In the genomic region with DNA sequence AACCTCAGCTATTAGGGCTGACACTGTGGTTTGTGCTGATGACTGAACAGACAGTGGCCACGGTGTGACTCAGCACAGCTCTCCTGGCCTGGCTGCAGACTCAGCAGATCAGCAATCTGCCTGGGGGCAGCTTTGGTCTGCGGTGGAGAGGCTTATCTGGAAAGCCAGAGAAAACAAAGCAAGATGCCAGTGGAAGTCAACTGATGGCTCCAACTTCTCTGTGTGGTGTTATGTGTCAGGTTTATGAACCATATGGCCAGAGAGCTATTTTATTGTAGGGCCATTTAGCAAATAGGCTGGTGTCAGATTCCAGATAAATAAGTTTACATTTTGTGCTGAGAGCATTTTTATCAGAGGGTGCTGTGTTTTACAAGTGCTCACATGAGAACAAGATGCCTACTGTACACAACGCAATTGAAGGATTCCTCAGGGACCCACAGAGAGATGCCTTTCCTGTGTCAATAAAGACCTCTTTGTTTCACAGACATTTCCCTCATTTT, we compare ENCODE assay signal across 7 mouse cellular contexts. TPM values are rescaled to one million over a fixed set of nuclear protein-coding genes. Genes with fewer than 3 reads are reported as not detected.
DNase-seq lines count a peak whose midpoint lies in the region; ATAC-seq and TF ChIP-seq lines count a peak whose summit lies in the region.

No protein-coding gene starts in this region.

- TF ChIP-seq CTCF in lung, embryonic 14.5 days (IDR thresholded peaks at IDR 0.05; ENCODE audit: low read depth): no peak

- peaks cover 15% of the 10 kb centered on the region; the same call in 1 of the 2 replicates for H3K4me1 ChIP-seq in lung, embryonic 14.5 days (ENCODE audit: insufficient read depth)
- H3K4me1 ChIP-seq in brown adipose tissue, adult 24 weeks (ENCODE audit: control insufficient read depth, insufficient read depth, insufficient read length, low read length): peaks cover 3% of the 10 kb centered on the region; the same call in 1 of the 2 replicates
- H3K4me1 ChIP-seq in hindbrain, embryonic 14.5 days (replicated peaks; ENCODE audit: control insufficient read depth, insufficient read depth, low read length): peaks cover 7% of the 10 kb centered on the region; the same call in 1 of the 2 replicates

- no peak overlapping the region for H3K4me2 ChIP-seq in lung, embryonic 14.5 days
- H3K4me2 ChIP-seq in hindbrain, embryonic 14.5 days (replicated peaks): no peak overlapping the region

- H3K27ac ChIP-seq in lung, embryonic 14.5 days (ENCODE audit: low read depth): peak overlapping the region; percentile 44
- peak overlapping the region; percentile 40 for H3K27ac ChIP-seq in brown adipose tissue, adult 24 weeks (replicated peaks; ENCODE audit: low read depth, low read length)
- no peak overlapping the region for H3K27ac ChIP-seq in hindbrain, embryonic 14.5 days

- 4% methylated on average over 3 of the region's 3 CpGs for WGBS in lung, embryonic 14.5 days
- WGBS in hindbrain, embryonic 14.5 days: 23% methylated on average over 3 of the region's 3 CpGs

- DNase-seq in lung, embryonic 14.5 days: peak; percentile 79
- DNase-seq in lung, postnatal 36 days: no peak
- peak; percentile 33 for DNase-seq in hindbrain, embryonic 14.5 days (ENCODE audit: low spot score)
- peak; percentile 71 for DNase-seq in mesoderm, embryonic 11.5 days (ENCODE audit: low read depth, low spot score)
- DNase-seq in spleen, postnatal 10 days (ENCODE audit: low spot score in 2 of 2): no peak

- peak; percentile 91 for ATAC-seq in lung, embryonic 14.5 days (ENCODE audit: insufficient read depth)
- peak; percentile 86 for ATAC-seq in hindbrain, embryonic 14.5 days (ENCODE audit: low FRiP score)
- no peak for ATAC-seq in inflammation-experienced regulatory T-cells, adult 6 months

- H3K4me3 ChIP-seq in lung, embryonic 14.5 days (ENCODE audit: low read depth, low read length): no peak overlapping the region
- H3K4me3 ChIP-seq in brown adipose tissue, adult 24 weeks (ENCODE audit: insufficient read depth, low read depth, low read length): no peak overlapping the region
- no peak overlapping the region for H3K4me3 ChIP-seq in hindbrain, embryonic 14.5 days (replicated peaks; ENCODE audit: low read length)

- H3K36me3 ChIP-seq in lung, embryonic 14.5 days (ENCODE audit: insufficient read depth): no peaks in the 10 kb centered on the region
- no peaks in the 10 kb centered on the region for H3K36me3 ChIP-seq in hindbrain, embryonic 14.5 days (replicated peaks; ENCODE audit: control insufficient read depth, insufficient read depth)

- H3K9ac ChIP-seq in lung, embryonic 14.5 days: no peak overlapping the region
- no peak overlapping the region for H3K9ac ChIP-seq in hindbrain, embryonic 14.5 days

- H3K27me3 ChIP-seq in lung, embryonic 14.5 days (ENCODE audit: insufficient read depth, low read length): no peaks in the 10 kb centered on the region
- H3K27me3 ChIP-seq in hindbrain, embryonic 14.5 days (ENCODE audit: control insufficient read depth, insufficient read depth, low read length): no peaks in the 10 kb centered on the region

- no peaks in the 10 kb centered on the region for H3K9me3 ChIP-seq in lung, embryonic 14.5 days (ENCODE audit: low read depth, low read length)
- H3K9me3 ChIP-seq in hindbrain, embryonic 14.5 days (ENCODE audit: control insufficient read depth, low read length): no peaks in the 10 kb centered on the region

RNA-seq across cellular contexts. Expression of gene Gulp1, which starts 33.6 kb away (rescaled TPM):
- 28.3 and 30.0 TPM in 2 replicates for polyA plus RNA-seq in lung, embryonic 14.5 days (2014; fragmentation: Nextera tagmentation; extraction: Ambion mirVana)
- 5.8 and 7.1 TPM in 2 replicates for polyA plus RNA-seq in brown adipose tissue, adult 24 weeks (2012; ENCODE audit: insufficient read depth, insufficient read length, missing spikeins)
- polyA plus RNA-seq in hindbrain, embryonic 14.5 days (2014; fragmentation: Nextera tagmentation; extraction: Ambion mirVana): 8.4 and 9.1 TPM in 2 replicates
- not detected for polyA plus RNA-seq in inflammation-experienced regulatory T-cells, adult 6 months (2017; shearing (Covaris generic))

Comparison
In these comparisons a context has a peak if more than half of its experiments do, and no peak if none do; other contexts are left out.
1. DNase-seq: peak in lung, embryonic 14.5 days (single experiment), hindbrain, embryonic 14.5 days (single experiment) and mesoderm, embryonic 11.5 days (single experiment); none in lung, postnatal 36 days (single experiment) and spleen, postnatal 10 days (0 of 2).